Mouse (Mus musculus) embryonic facial prominence, embryonic 15.5 days (tissue): ENCODE measurements around the gene Mgrn1. TPM values are rescaled to one million over a fixed set of nuclear protein-coding genes. Genes with fewer than 3 reads are reported as not detected.

Source experiments
- ATAC-seq: fragments of 200-750 bp; cut with Nextera tagmentation; 2 replicates; pipeline ENCODE4 v1.8.0; 2017; ENCODE audit warnings: low read depth, moderate TSS enrichment; ENCODE audit not compliant: insufficient number of reproducible peaks, low FRiP score, low TSS enrichment
- H3K27ac ChIP-seq: fragments of 300-500 bp; sonication (generic); replicated peaks from 2 replicates; pipeline ENCODE4 v1.5.1; 2015; ENCODE audit warnings: mild to moderate bottlenecking, inconsistent platforms
- H3K27me3 ChIP-seq: fragments of 300-500 bp; sonication (generic); 2 replicates; pipeline ENCODE4 v1.6.1; 2015; ENCODE audit warnings: inconsistent platforms
- H3K36me3 ChIP-seq: fragments of 300-500 bp; sonication (generic); 2 replicates; pipeline ENCODE4 v1.6.1; 2015; ENCODE audit warnings: mild to moderate bottlenecking, inconsistent platforms
- H3K4me1 ChIP-seq: fragments of 300-500 bp; sonication (generic); 2 replicates; pipeline ENCODE4 v1.6.1; 2015; ENCODE audit warnings: inconsistent platforms
- H3K4me2 ChIP-seq: fragments of 300-500 bp; sonication (generic); replicated peaks from 2 replicates; pipeline ENCODE4 v1.6.1; 2015; ENCODE audit warnings: mild to moderate bottlenecking, inconsistent platforms
- H3K4me3 ChIP-seq: fragments of 300-500 bp; sonication (generic); replicated peaks from 2 replicates; pipeline ENCODE4 v1.5.1; 2015; ENCODE audit warnings: mild to moderate bottlenecking, inconsistent platforms
- H3K9ac ChIP-seq: fragments of 300-500 bp; sonication (generic); 2 replicates; pipeline ENCODE4 v1.6.1; 2015; ENCODE audit warnings: inconsistent platforms
- H3K9me3 ChIP-seq: fragments of 300-500 bp; sonication (generic); replicated peaks from 2 replicates; pipeline ENCODE4 v1.6.1; 2016; ENCODE audit warnings: inconsistent platforms
- WGBS: fragments of 180-500 bp; shearing (Covaris S2); methylation state at CpG from one replicate; pipeline ENCODE4 v1.1.7; 2015; 5-methylcytosine and 5-hydroxymethylcytosine counted together
- polyA plus RNA-seq: library from polyadenylated mRNA; unstranded; fragments of >200 nt; fragmentation: Nextera tagmentation; extraction: Ambion mirVana; gene quantifications from 2 replicates; pipeline ENCODE4 v1.2.1, GENCODE M21; 2015

The Mgrn1 gene
- polyA plus RNA-seq, 1 experiment from 2014 or later: 87.0 TPM

GRCm38 (mm10) chr16:4907972-4908371 is 21.9 kb downstream of the Mgrn1 start:
- Histone ChIP-seq H3K4me2 (no peak overlapping the region), H3K27ac (no peak overlapping the region), H3K36me3 (peaks cover 49% of the 10 kb centered on the region), H3K4me3 (no peak overlapping the region), H3K4me1 (peaks cover 11% of the 10 kb centered on the region), H3K9ac (no peak overlapping the region), H3K9me3 (no peaks in the 10 kb centered on the region), H3K27me3 (no peaks in the 10 kb centered on the region)
- WGBS: 56% methylated on average over 5 of the region's 5 CpGs
- ATAC-seq: no peak

- peaks cover 19% of the 10 kb centered on the region for H3K4me1 ChIP-seq
- no peak for ATAC-seq
- no peak overlapping the region for H3K27ac ChIP-seq
- H3K9ac ChIP-seq: no peak overlapping the region
- H3K9me3 ChIP-seq: no peaks in the 10 kb centered on the region
- 99% methylated on average over 2 of the region's 2 CpGs for WGBS
- no peak overlapping the region for H3K4me2 ChIP-seq
- H3K27me3 ChIP-seq: no peaks in the 10 kb centered on the region
- peaks cover 59% of the 10 kb centered on the region for H3K36me3 ChIP-seq
- H3K4me3 ChIP-seq: no peak overlapping the region
Observed at GRCm38 (mm10) chr16:4909745-4910144, 23.7 kb downstream of the Mgrn1 start.

GRCm38 (mm10) chr16:4910758-4911157 is 24.7 kb downstream of the Mgrn1 start:
- no peak overlapping the region for H3K4me3 ChIP-seq
- H3K4me1 ChIP-seq: peaks cover 16% of the 10 kb centered on the region
- H3K9me3 ChIP-seq: no peaks in the 10 kb centered on the region
- peaks cover 66% of the 10 kb centered on the region for H3K36me3 ChIP-seq
- ATAC-seq: no peak
- H3K27ac ChIP-seq: no peak overlapping the region
- 94% methylated on average over 8 of the region's 8 CpGs for WGBS
- H3K27me3 ChIP-seq: no peaks in the 10 kb centered on the region
- no peak overlapping the region for H3K4me2 ChIP-seq
- H3K9ac ChIP-seq: no peak overlapping the region

GRCm38 (mm10) chr16:4912074-4912648 is 26.1 kb downstream of the Mgrn1 start:
- H3K27ac ChIP-seq: peak overlapping the region; percentile 71; the same call in 1 of the 2 replicates
- ATAC-seq: no peak
- WGBS: 66% methylated on average over 10 of the region's 10 CpGs
- no peaks in the 10 kb centered on the region for H3K9me3 ChIP-seq
- H3K27me3 ChIP-seq: no peaks in the 10 kb centered on the region
- H3K4me2 ChIP-seq: no peak overlapping the region
- peaks cover 80% of the 10 kb centered on the region for H3K36me3 ChIP-seq
- no peak overlapping the region for H3K4me3 ChIP-seq
- peaks cover 16% of the 10 kb centered on the region for H3K4me1 ChIP-seq
- no peak overlapping the region for H3K9ac ChIP-seq

GRCm38 (mm10) chr16:4912907-4913782 is 27.1 kb downstream of the Mgrn1 start:
- Histone ChIP-seq H3K36me3 (peaks cover 78% of the 10 kb centered on the region), H3K9ac (no peak overlapping the region), H3K4me2 (no peak overlapping the region), H3K4me3 (no peak overlapping the region), H3K4me1 (peaks cover 12% of the 10 kb centered on the region), H3K27me3 (no peaks in the 10 kb centered on the region), H3K27ac (peak overlapping the region; percentile 71), H3K9me3 (no peaks in the 10 kb centered on the region)
- no peak; the same call in 1 of the 2 replicates for ATAC-seq
- WGBS: 54% methylated on average over 11 of the region's 11 CpGs

GRCm38 (mm10) chr16:4913783-4914735 is 28.0 kb downstream of the Mgrn1 start:
- Histone ChIP-seq H3K4me1 (peaks cover 12% of the 10 kb centered on the region), H3K27me3 (no peaks in the 10 kb centered on the region), H3K4me2 (no peak overlapping the region), H3K36me3 (peaks cover 71% of the 10 kb centered on the region), H3K9ac (no peak overlapping the region), H3K9me3 (no peaks in the 10 kb centered on the region), H3K4me3 (no peak overlapping the region), H3K27ac (peak overlapping the region; percentile 71)
- WGBS: 31% methylated on average over 12 of the region's 12 CpGs
- peak; percentile 48 for ATAC-seq

GRCm38 (mm10) chr16:4915931-4916330 is 29.9 kb downstream of the Mgrn1 start:
- Histone ChIP-seq H3K4me2 (no peak overlapping the region), H3K9ac (no peak overlapping the region), H3K27ac (no peak overlapping the region), H3K4me1 (peaks cover 12% of the 10 kb centered on the region), H3K27me3 (no peaks in the 10 kb centered on the region), H3K4me3 (no peak overlapping the region), H3K36me3 (peaks cover 65% of the 10 kb centered on the region), H3K9me3 (no peaks in the 10 kb centered on the region)
- 84% methylated on average over 3 of the region's 3 CpGs for WGBS
- no peak for ATAC-seq

- 85% methylated on average over 2 of the region's 2 CpGs for WGBS
- H3K36me3 ChIP-seq: peaks cover 61% of the 10 kb centered on the region
- H3K27me3 ChIP-seq: no peaks in the 10 kb centered on the region
- H3K9me3 ChIP-seq: no peaks in the 10 kb centered on the region
- no peak for ATAC-seq
- no peak overlapping the region for H3K27ac ChIP-seq
- H3K4me3 ChIP-seq: no peak overlapping the region
- H3K4me2 ChIP-seq: no peak overlapping the region
- H3K9ac ChIP-seq: no peak overlapping the region
- H3K4me1 ChIP-seq: peaks cover 12% of the 10 kb centered on the region
Observed at GRCm38 (mm10) chr16:4916608-4917007, 30.6 kb downstream of the Mgrn1 start.

GRCm38 (mm10) chr16:4920556-4920955 is 34.5 kb downstream of the Mgrn1 start:
- H3K36me3 ChIP-seq: peaks cover 70% of the 10 kb centered on the region
- no peak overlapping the region for H3K4me3 ChIP-seq
- no peaks in the 10 kb centered on the region for H3K4me1 ChIP-seq
- no peaks in the 10 kb centered on the region for H3K9me3 ChIP-seq
- H3K27ac ChIP-seq: no peak overlapping the region
- H3K27me3 ChIP-seq: no peaks in the 10 kb centered on the region
- 74% methylated on average over 4 of the region's 4 CpGs for WGBS
- H3K4me2 ChIP-seq: no peak overlapping the region
- no peak for ATAC-seq
- H3K9ac ChIP-seq: no peak overlapping the region

- WGBS: 91% methylated on average over 6 of the region's 6 CpGs
- ATAC-seq: no peak
- H3K4me1 ChIP-seq: no peaks in the 10 kb centered on the region
Observed at GRCm38 (mm10) chr16:4922481-4922880, 36.4 kb downstream of the Mgrn1 start.

GRCm38 (mm10) chr16:4923996-4924395 is 37.9 kb downstream of the Mgrn1 start:
- 90% methylated on average over 5 of the region's 5 CpGs for WGBS
- peaks cover 83% of the 10 kb centered on the region for H3K36me3 ChIP-seq
- ATAC-seq: no peak

More at GRCm38 (mm10) chr16:4922481-4922880, 36.4 kb downstream of the Mgrn1 start:
- Histone ChIP-seq H3K9ac (no peak overlapping the region), H3K36me3 (peaks cover 73% of the 10 kb centered on the region), H3K9me3 (no peaks in the 10 kb centered on the region), H3K4me2 (no peak overlapping the region), H3K27me3 (no peaks in the 10 kb centered on the region), H3K27ac (no peak overlapping the region), H3K4me3 (no peak overlapping the region)

More at GRCm38 (mm10) chr16:4923996-4924395, 37.9 kb downstream of the Mgrn1 start:
- no peak overlapping the region for H3K9ac ChIP-seq
- H3K4me3 ChIP-seq: no peak overlapping the region
- H3K4me2 ChIP-seq: no peak overlapping the region
- H3K4me1 ChIP-seq: no peaks in the 10 kb centered on the region
- no peak overlapping the region for H3K27ac ChIP-seq
- H3K9me3 ChIP-seq: no peaks in the 10 kb centered on the region
- H3K27me3 ChIP-seq: no peaks in the 10 kb centered on the region
